In genomic region chr11:103217790-103218516, GRCm38 (mm10) we compare ENCODE assay signal across 8 mouse cellular contexts. TPM values are rescaled to one million over a fixed set of nuclear protein-coding genes. Genes with fewer than 3 reads are reported as not detected.
DNase-seq lines count a peak whose midpoint lies in the region; ATAC-seq and TF ChIP-seq lines count a peak whose summit lies in the region.

TSS of gene Spata32 (minus strand) at chr11:103218432.

- H3K9me3 ChIP-seq in ES-E14 (ENCODE audit: control insufficient read depth, insufficient read depth, low read depth, low read length): no peaks in the 10 kb centered on the region
- H3K9me3 ChIP-seq in forebrain, embryonic 16.5 days (ENCODE audit: control insufficient read depth, low read length): no peaks in the 10 kb centered on the region
- no peaks in the 10 kb centered on the region for H3K9me3 ChIP-seq in hindbrain, embryonic 12.5 days (replicated peaks)

- no peak for DNase-seq in ES-E14 (ENCODE audit: low read depth, low spot score)
- DNase-seq in cerebellum, adult 11 months: peak; percentile 84
- peak; percentile 62 for DNase-seq in left cerebral cortex, adult 11 months (ENCODE audit: low spot score)
- peak; percentile 49 for DNase-seq in lung, postnatal 14 days
- DNase-seq in ovary, postnatal 36 days (ENCODE audit: low spot score): peak; percentile 51
- peak; percentile 28 for DNase-seq in urinary bladder, adult 2 months (ENCODE audit: low spot score)

- H3K4me2 ChIP-seq in forebrain, embryonic 16.5 days (ENCODE audit: low read length): peak within 1 kb of the TSS; percentile 100
- peak within 1 kb of the TSS; percentile 98 for H3K4me2 ChIP-seq in hindbrain, embryonic 12.5 days (replicated peaks)

- no peak within 1 kb of the TSS for H3K27ac ChIP-seq in ES-E14 (ENCODE audit: insufficient read depth, low read depth, low read length, poor library complexity, severe bottlenecking)
- peak within 1 kb of the TSS; percentile 61 for H3K27ac ChIP-seq in forebrain, embryonic 16.5 days (ENCODE audit: low read length)
- H3K27ac ChIP-seq in hindbrain, embryonic 12.5 days: peak within 1 kb of the TSS; percentile 46

- no peaks in the 10 kb centered on the region for H3K36me3 ChIP-seq in ES-E14 (ENCODE audit: control insufficient read depth, insufficient read depth, low read length, poor library complexity, severe bottlenecking)
- H3K36me3 ChIP-seq in forebrain, embryonic 16.5 days (ENCODE audit: control insufficient read depth, insufficient read depth): no peaks in the 10 kb centered on the region
- H3K36me3 ChIP-seq in hindbrain, embryonic 12.5 days: peaks cover 26% of the 10 kb centered on the region

- peak within 1 kb of the TSS; percentile 52 to 59 for H3K4me3 ChIP-seq in ES-E14 (ENCODE audit: insufficient read depth in 1 of 2, low read depth in 1 of 2, low read length in 2 of 2, poor library complexity in 1 of 2, severe bottlenecking in 1 of 2)
- peak within 1 kb of the TSS; percentile 60 for H3K4me3 ChIP-seq in forebrain, embryonic 16.5 days (replicated peaks; ENCODE audit: low read length)
- H3K4me3 ChIP-seq in hindbrain, embryonic 12.5 days: peak within 1 kb of the TSS; percentile 49

- no peaks in the 10 kb centered on the region for H3K27me3 ChIP-seq in forebrain, embryonic 16.5 days (replicated peaks; ENCODE audit: control insufficient read depth, insufficient read depth, low read length)
- peaks cover 13% of the 10 kb centered on the region for H3K27me3 ChIP-seq in hindbrain, embryonic 12.5 days

- H3K4me1 ChIP-seq in ES-E14 (ENCODE audit: control insufficient read depth in 2 of 2, insufficient read depth in 2 of 2, low read length in 2 of 2, poor library complexity in 1 of 2): peaks cover 0 to 4% of the 10 kb centered on the region in 2 experiments; a peak in 1 of 4 replicates
- H3K4me1 ChIP-seq in forebrain, embryonic 16.5 days (replicated peaks; ENCODE audit: control insufficient read depth, insufficient read depth, low read length): peaks cover 5% of the 10 kb centered on the region
- peaks cover 8% of the 10 kb centered on the region for H3K4me1 ChIP-seq in hindbrain, embryonic 12.5 days

- in situ Hi-C loops in ES-E14 (cut with MboI; ENCODE audit: low sequenced_read_pairs in 2 of 2, unreplicated experiment in 2 of 2): no loop called here

- peak; percentile 95 for ATAC-seq in forebrain, embryonic 16.5 days
- peak; percentile 86 for ATAC-seq in hindbrain, embryonic 12.5 days (ENCODE audit: low FRiP score)

- WGBS in forebrain, embryonic 16.5 days: 1% methylated on average over 45 of the region's 45 CpGs
- WGBS in hindbrain, embryonic 12.5 days: 2% methylated on average over 45 of the region's 45 CpGs

- no peak within 1 kb of the TSS for H3K9ac ChIP-seq in ES-E14 (ENCODE audit: insufficient read depth, low read depth, low read length, poor library complexity, severe bottlenecking)
- H3K9ac ChIP-seq in forebrain, embryonic 16.5 days (replicated peaks; ENCODE audit: low read depth, low read length): peak within 1 kb of the TSS; percentile 81
- peak within 1 kb of the TSS; percentile 65 for H3K9ac ChIP-seq in hindbrain, embryonic 12.5 days

TF ChIP-seq in ES-E14, 5 proteins besides CTCF, POLR2A, EP300 and RAD21:
- TF ChIP-seq HCFC1 (IDR thresholded peaks at IDR 0.05; ENCODE audit: borderline replicate concordance, insufficient read depth, low read length): no peak; the same call in 1 of the 2 replicates
- no peak for TF ChIP-seq MAFK (IDR thresholded peaks at IDR 0.05; ENCODE audit: insufficient read depth, low read depth, low read length)
- no peak for TF ChIP-seq CHD2 (IDR thresholded peaks at IDR 0.05; ENCODE audit: low read depth, low read length)
- TF ChIP-seq ZNF384 (IDR thresholded peaks at IDR 0.05; ENCODE audit: low read depth, low read length): no peak
- no peak for TF ChIP-seq ZC3H11A (IDR thresholded peaks at IDR 0.05; ENCODE audit: borderline replicate concordance, low read depth, low read length)

RNA-seq across cellular contexts. Expression of gene Spata32, which starts in this region (rescaled TPM):
- not detected in 2 replicates for total RNA-seq in ES-E14 (2012; rRNA removed)
- polyA plus RNA-seq in forebrain, embryonic 16.5 days (2015; fragmentation: Nextera tagmentation; extraction: Ambion mirVana): 0.22 TPM in 1 of 2 replicates, not detected in the other
- polyA plus RNA-seq in hindbrain, embryonic 12.5 days (2016; fragmentation: Nextera tagmentation; extraction: Ambion mirVana): 0.21 TPM in 1 of 2 replicates, not detected in the other
- not detected in 2 replicates for polyA plus RNA-seq in urinary bladder, adult 2 months (2012; rRNA removed)

Comparison
In these comparisons a context has a peak if more than half of its experiments do, and no peak if none do; other contexts are left out.
1. Peak in ATAC-seq, H3K4me3 ChIP-seq, H3K27ac ChIP-seq, H3K9ac ChIP-seq and H3K4me2 ChIP-seq in forebrain, embryonic 16.5 days; RNA of the gene not detected or under 1 TPM.
2. Peak in ATAC-seq, H3K4me3 ChIP-seq, H3K27ac ChIP-seq, H3K9ac ChIP-seq and H3K4me2 ChIP-seq in hindbrain, embryonic 12.5 days; RNA of the gene not detected or under 1 TPM.
3. Peak in DNase-seq in urinary bladder, adult 2 months; RNA of the gene not detected or under 1 TPM.